Mouse (Mus musculus) megakaryocyte-erythroid progenitor cell, adult 5-6 weeks (primary cell): ENCODE results near the gene Dcp1b. TPM values are rescaled to one million over a fixed set of nuclear protein-coding genes. Genes with fewer than 3 reads are reported as not detected.

Source experiments
- total RNA-seq, 2 experiments: library from RNA; stranded (forward) in 1 of 2; stranded (reverse) in 1 of 2; fragments of 200-1000, 215-1000 nt in 1 of 2; fragments of >200 nt in 1 of 2; fragmentation: Nextera tagmentation in 1 of 2; gene quantifications; 2 replicates each; pipeline ENCODE4 v1.2.3; 2014 to 2017

The Dcp1b gene
- total RNA-seq, 2 experiments from 2014 or later, result 9.7 to 26.1 TPM

Other genes with a start within 250 kb of the Dcp1b start
- 1.9 TPM in 1 of 2 replicates, not detected in the other for gene Cacna1c, start 21.2 kb downstream of the Dcp1b start, total RNA-seq (2014; fragmentation: Nextera tagmentation)
- gene Cacna1c, start 21.2 kb downstream of the Dcp1b start, total RNA-seq (2017), result 0.15 and 0.33 TPM in 2 replicates
- gene Cacna2d4, start 61.3 kb downstream of the Dcp1b start, total RNA-seq (2014; fragmentation: Nextera tagmentation), result 5.5 TPM in 1 of 2 replicates, not detected in the other
- 0.34 TPM in 1 of 2 replicates, not detected in the other for gene Cacna2d4, start 61.3 kb downstream of the Dcp1b start, total RNA-seq (2017)
- gene Lrtm2, start 155.5 kb downstream of the Dcp1b start, total RNA-seq (2014; fragmentation: Nextera tagmentation), result not detected in 2 replicates
- 0.38 TPM in 1 of 2 replicates, not detected in the other for gene Lrtm2, start 155.5 kb downstream of the Dcp1b start, total RNA-seq (2017)
- 34.1 and 37.1 TPM in 2 replicates for gene Adipor2, start 242.5 kb downstream of the Dcp1b start, total RNA-seq (2014; fragmentation: Nextera tagmentation)
- 65.9 and 73.1 TPM in 2 replicates for gene Adipor2, start 242.5 kb downstream of the Dcp1b start, total RNA-seq (2017)